ENCODE assay signal across 8 mouse cellular contexts in the genomic region with DNA sequence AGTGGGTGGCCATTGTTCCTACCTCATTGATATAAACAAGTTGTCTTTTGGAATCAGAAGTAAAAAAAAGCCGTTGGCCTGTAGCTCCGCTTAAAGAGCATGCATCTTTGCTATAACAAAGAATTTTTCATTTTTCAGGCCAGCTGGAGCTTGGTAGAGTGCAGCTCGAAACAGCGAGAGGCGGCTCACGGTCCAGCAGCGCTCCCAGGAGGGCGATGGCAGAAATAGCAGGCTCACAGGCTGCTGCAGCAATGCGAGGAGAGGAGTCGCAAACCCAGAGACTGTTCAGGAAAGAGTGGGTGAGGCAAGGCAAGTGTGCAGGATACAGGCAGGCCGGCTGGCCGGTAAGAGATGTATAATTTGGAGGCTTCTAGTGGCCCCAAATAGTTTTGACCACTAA. TPM values are rescaled to one million over a fixed set of nuclear protein-coding genes. Genes with fewer than 3 reads are reported as not detected.
DNase-seq lines count a peak whose midpoint lies in the region; ATAC-seq and TF ChIP-seq lines count a peak whose summit lies in the region.

No protein-coding gene starts in this region.

- no peak overlapping the region for H3K4me3 ChIP-seq in ES-Bruce4 (ENCODE audit: low read depth, low read length)
- H3K4me3 ChIP-seq in embryonic facial prominence, embryonic 10.5 days: no peak overlapping the region
- H3K4me3 ChIP-seq in midbrain, embryonic 13.5 days (replicated peaks): no peak overlapping the region
- H3K4me3 ChIP-seq in stomach, postnatal 0 days (ENCODE audit: low read depth, low read length): no peak overlapping the region

- H3K4me2 ChIP-seq in midbrain, embryonic 13.5 days (replicated peaks): no peak overlapping the region
- H3K4me2 ChIP-seq in stomach, postnatal 0 days (replicated peaks; ENCODE audit: low read depth): no peak overlapping the region

- TF ChIP-seq CTCF in ES-Bruce4 (IDR thresholded peaks at IDR 0.05; ENCODE audit: low read depth, low read length): peak; percentile 55
- TF ChIP-seq CTCF in stomach, postnatal 0 days (IDR thresholded peaks at IDR 0.05; ENCODE audit: low read depth): peak; percentile 87

- peak; percentile 22 for DNase-seq in WW6 (ENCODE audit: low read depth, low spot score)
- peak; percentile 70 for DNase-seq in embryonic facial prominence, embryonic 10.5 days (ENCODE audit: low spot score)
- peak; percentile 41 to 50 for DNase-seq in heart, postnatal 14 days
- DNase-seq in left cerebral cortex, adult 8-10 months (ENCODE audit: low spot score in 2 of 2): peak; percentile 29 to 31
- peak; percentile 35 for DNase-seq in stomach, postnatal 0 days (ENCODE audit: low spot score)
- DNase-seq in spleen, adult 18-20 months: no peak

- H3K9ac ChIP-seq in ES-Bruce4 (ENCODE audit: low read depth, poor library complexity, severe bottlenecking): no peak overlapping the region
- H3K9ac ChIP-seq in midbrain, embryonic 13.5 days (replicated peaks): no peak overlapping the region
- no peak overlapping the region for H3K9ac ChIP-seq in stomach, postnatal 0 days (ENCODE audit: low read length)

- no peak for TF ChIP-seq EP300 in ES-Bruce4 (IDR thresholded peaks at IDR 0.05; ENCODE audit: insufficient read depth, low read depth, low read length)
- no peak for TF ChIP-seq EP300 in stomach, postnatal 0 days (optimal IDR thresholded peaks at IDR 0.05)

- H3K9me3 ChIP-seq in ES-Bruce4 (replicated peaks; ENCODE audit: control insufficient read depth, insufficient read depth, low read length, poor library complexity, severe bottlenecking): no peaks in the 10 kb centered on the region
- H3K9me3 ChIP-seq in embryonic facial prominence, embryonic 10.5 days: no peaks in the 10 kb centered on the region
- H3K9me3 ChIP-seq in midbrain, embryonic 13.5 days: no peaks in the 10 kb centered on the region
- no peaks in the 10 kb centered on the region for H3K9me3 ChIP-seq in stomach, postnatal 0 days (ENCODE audit: control insufficient read depth, low read length)

- H3K27me3 ChIP-seq in ES-Bruce4 (ENCODE audit: control insufficient read depth, insufficient read depth, low read length, poor library complexity, severe bottlenecking): 0 out of 2 replicates have a peak, but pooled peaks cover 1% of the 10 kb centered on the region
- no peaks in the 10 kb centered on the region for H3K27me3 ChIP-seq in embryonic facial prominence, embryonic 10.5 days (replicated peaks; ENCODE audit: low read depth, poor library complexity, severe bottlenecking)
- H3K27me3 ChIP-seq in midbrain, embryonic 13.5 days: no peaks in the 10 kb centered on the region
- H3K27me3 ChIP-seq in stomach, postnatal 0 days (ENCODE audit: control insufficient read depth, insufficient read depth, low read length): no peaks in the 10 kb centered on the region

- TF ChIP-seq POLR2A in ES-Bruce4 (IDR thresholded peaks at IDR 0.05; ENCODE audit: insufficient read depth, low read length): no peak

- peak; percentile 95 for ATAC-seq in midbrain, embryonic 13.5 days
- ATAC-seq in stomach, postnatal 0 days (ENCODE audit: low FRiP score, low TSS enrichment): no peak

- no peak overlapping the region for H3K27ac ChIP-seq in ES-Bruce4 (ENCODE audit: insufficient read depth, low read length)
- H3K27ac ChIP-seq in embryonic facial prominence, embryonic 10.5 days (replicated peaks): no peak overlapping the region
- no peak overlapping the region for H3K27ac ChIP-seq in midbrain, embryonic 13.5 days
- no peak overlapping the region for H3K27ac ChIP-seq in stomach, postnatal 0 days (replicated peaks)

- WGBS in embryonic facial prominence, embryonic 10.5 days: 27% methylated on average over 12 of the region's 12 CpGs
- WGBS in midbrain, embryonic 13.5 days: 17% methylated on average over 12 of the region's 12 CpGs
- WGBS in stomach, postnatal 0 days: 14% methylated on average over 12 of the region's 12 CpGs

- intact Hi-C loops in heart, postnatal 14 days (cut with DNase I): no loop called here

- no peaks in the 10 kb centered on the region for H3K4me1 ChIP-seq in ES-Bruce4 (ENCODE audit: control insufficient read depth, insufficient read depth, low read length)
- H3K4me1 ChIP-seq in embryonic facial prominence, embryonic 10.5 days: no peaks in the 10 kb centered on the region
- H3K4me1 ChIP-seq in midbrain, embryonic 13.5 days (replicated peaks): no peaks in the 10 kb centered on the region
- H3K4me1 ChIP-seq in stomach, postnatal 0 days (replicated peaks; ENCODE audit: control insufficient read depth, insufficient read depth): no peaks in the 10 kb centered on the region

- no peaks in the 10 kb centered on the region for H3K36me3 ChIP-seq in ES-Bruce4 (ENCODE audit: control insufficient read depth, insufficient read depth, low read length, poor library complexity, severe bottlenecking)
- no peaks in the 10 kb centered on the region for H3K36me3 ChIP-seq in embryonic facial prominence, embryonic 10.5 days (replicated peaks)
- H3K36me3 ChIP-seq in midbrain, embryonic 13.5 days: no peaks in the 10 kb centered on the region
- no peaks in the 10 kb centered on the region for H3K36me3 ChIP-seq in stomach, postnatal 0 days (ENCODE audit: control insufficient read depth, insufficient read depth, low read length)

RNA-seq across cellular contexts. Expression of gene Neil3, which starts 42.0 kb away (rescaled TPM):
- polyA plus RNA-seq in ES-Bruce4 (2011; ENCODE audit: insufficient read depth, insufficient read length, low read depth, missing spikeins): 10.5 and 11.7 TPM in 2 replicates
- polyA plus RNA-seq in embryonic facial prominence, embryonic 10.5 days (2016; fragmentation: Nextera tagmentation; extraction: Ambion mirVana): 23.9 and 25.3 TPM in 2 replicates
- total RNA-seq in heart, postnatal 14 days (2021): 1 to 10 TPM; 2.3 to 2.5 TPM
- under 1 TPM in 2 of 4 experiments, not detected in 2; 0.20 to 0.37 TPM for total RNA-seq in left cerebral cortex, adult 8-10 months (2022)
- polyA plus RNA-seq in midbrain, embryonic 13.5 days (2015; fragmentation: Nextera tagmentation; extraction: Ambion mirVana): 12.8 and 16.3 TPM in 2 replicates
- 7.1 and 8.0 TPM in 2 replicates for polyA plus RNA-seq in stomach, postnatal 0 days (2015; fragmentation: Nextera tagmentation; extraction: Ambion mirVana)

Comparison
In these comparisons a context has a peak if more than half of its experiments do, and no peak if none do; other contexts are left out.
1. DNase-seq: peak in WW6 (single experiment), embryonic facial prominence, embryonic 10.5 days (single experiment), heart, postnatal 14 days (2 of 2), left cerebral cortex, adult 8-10 months (2 of 2) and stomach, postnatal 0 days (single experiment); none in spleen, adult 18-20 months (0 of 2).